22 mouse cellular contexts compared by ENCODE assay signal in the genomic region with DNA sequence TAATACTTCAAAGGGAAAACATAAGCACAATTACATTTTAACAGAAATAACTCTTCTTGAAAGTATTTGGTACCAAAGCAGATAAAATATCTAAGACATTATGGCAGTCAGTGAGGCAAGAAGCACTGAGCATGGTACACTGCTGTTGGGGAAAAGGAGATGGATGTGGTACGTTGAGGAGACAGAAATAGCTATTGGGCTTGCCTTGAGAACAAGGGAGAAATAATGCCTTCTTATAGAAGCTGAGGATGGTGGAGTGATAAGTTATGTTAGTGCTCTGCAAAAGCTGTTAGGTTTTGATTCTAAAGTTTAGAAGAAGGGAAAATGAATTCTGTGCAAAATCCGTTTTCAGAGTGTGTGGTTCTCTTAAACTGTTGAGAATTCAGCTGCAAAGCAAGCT.
DNase-seq lines count a peak whose midpoint lies in the region; ATAC-seq lines count a peak whose summit lies in the region.
"Had no signal": no experiment of that assay in that cellular context is flagged by ENCODE, and none has a peak within 500 bp of the region (broad histone marks: within the 10 kb centered on the region; RNA-seq: fewer than 3 reads in every experiment).

No protein-coding gene starts in this region.

- no peaks in the 10 kb centered on the region for H3K27me3 ChIP-seq in intestine, embryonic 16.5 days (replicated peaks; ENCODE audit: control insufficient read depth, insufficient read depth, low read length)
- H3K27me3 ChIP-seq: CH12.LX, Patski had no signal

- intact Hi-C loops in heart, postnatal 36 days (cut with DNase I) = no loop called here

- no peaks in the 10 kb centered on the region for H3K36me3 ChIP-seq in intestine, embryonic 16.5 days (ENCODE audit: control insufficient read depth, insufficient read depth, low read length)
- H3K36me3 ChIP-seq: G1E had no signal

- no peak for DNase-seq in frontal cortex, postnatal 36 days (ENCODE audit: low spot score in 2 of 2)
- DNase-seq in brain, adult 2 months (ENCODE audit: low read depth, low spot score) = peak; percentile 18
- peak; percentile 16 for DNase-seq in telencephalon, adult 2 months (ENCODE audit: low read depth, low spot score)
- no peak for DNase-seq in heart, postnatal 36 days
- DNase-seq: adrenal gland, adult 2 months; adrenal gland, adult 8-10 months; adrenal gland, postnatal 10 days; adrenal gland, postnatal 14 days; adrenal gland, postnatal 25 days; adrenal gland, postnatal 36 days; B cell, adult 2 months; cerebellum, adult 11 months; cerebellum, adult 11-12 months; cerebellum, adult 18-20 months; cerebellum, adult 2 months had no signal

- no peak overlapping the region for H3K4me3 ChIP-seq in intestine, embryonic 16.5 days (ENCODE audit: low read length)

- peak; percentile 95 for ATAC-seq in frontal cortex, adult (ENCODE audit: low TSS enrichment)
- ATAC-seq in intestine, embryonic 16.5 days = no peak
- ATAC-seq: activated CD4-positive, CD25-positive, alpha-beta regulatory T cell, adult 4 months; CD4-positive, CD25-positive, alpha-beta regulatory T cell, adult 4 months; Patski had no signal

- H3K27ac ChIP-seq in intestine, embryonic 16.5 days (ENCODE audit: low read length) = no peak overlapping the region

- no peak overlapping the region for H3K9ac ChIP-seq in intestine, embryonic 16.5 days (ENCODE audit: low read depth, low read length)

- no peaks in the 10 kb centered on the region for H3K9me3 ChIP-seq in intestine, embryonic 16.5 days (ENCODE audit: control insufficient read depth, low read length)
- H3K9me3 ChIP-seq: G1E had no signal

- H3K4me1 ChIP-seq in intestine, embryonic 16.5 days (ENCODE audit: control insufficient read depth, insufficient read depth, low read length) = no peaks in the 10 kb centered on the region

- H3K4me2 ChIP-seq in intestine, embryonic 16.5 days (ENCODE audit: low read depth, low read length) = no peak overlapping the region

- WGBS in intestine, embryonic 16.5 days = 69% methylated on average over 2 of the region's 2 CpGs

Comparison
In these comparisons a context has a peak if more than half of its experiments do, and no peak if none do; other contexts are left out.
1. DNase-seq: peak in brain, adult 2 months (single experiment) and telencephalon, adult 2 months (single experiment); none in frontal cortex, postnatal 36 days (0 of 2) and heart, postnatal 36 days (0 of 2).